Mouse (Mus musculus) myocyte (in vitro differentiated cells): ENCODE measurements around the gene 4931428L18Rik.

Source experiments
- CEBPB ChIP-seq: IDR thresholded peaks from 2 replicates; pipeline ENCODE4 v1.6.1; 2011; ENCODE audit warnings: mild to moderate bottlenecking, moderate library complexity; ENCODE audit not compliant: poor library complexity, insufficient read depth, severe bottlenecking
- E2F4 ChIP-seq: IDR thresholded peaks from one replicate; pipeline ENCODE4 v1.6.1; 2011; ENCODE audit warnings: mild to moderate bottlenecking, control low read depth, moderate library complexity; ENCODE audit not compliant: insufficient read depth
- MAX ChIP-seq: IDR thresholded peaks from one replicate; pipeline ENCODE4 v1.6.1; 2011; ENCODE audit warnings: low read depth, mild to moderate bottlenecking, control low read depth
- MYOD1 ChIP-seq, 3 experiments: IDR thresholded peaks; one replicate each; pipeline ENCODE4 v1.6.1; 2011; ENCODE audit warnings: control low read depth in 2 of 3, low read depth in 2 of 3, mild to moderate bottlenecking in 2 of 3, moderate library complexity in 1 of 3; ENCODE audit not compliant: insufficient read length in 2 of 3, control insufficient read depth in 1 of 3
- MYOG ChIP-seq, 3 experiments: IDR thresholded peaks; one replicate each; pipeline ENCODE4 v1.6.1; 2011; ENCODE audit warnings: control low read depth in 2 of 3, low read depth in 2 of 3, mild to moderate bottlenecking in 2 of 3; ENCODE audit not compliant: insufficient read length in 2 of 3, control insufficient read depth in 1 of 3, insufficient read depth in 1 of 3
- POLR2A ChIP-seq: IDR thresholded peaks from one replicate; pipeline ENCODE4 v1.6.1; 2011; ENCODE audit warnings: low read depth, mild to moderate bottlenecking, control low read depth, moderate library complexity; ENCODE audit not compliant: insufficient read length
- POLR2AphosphoS2 ChIP-seq: IDR thresholded peaks from one replicate; pipeline ENCODE4 v1.6.1; 2011; ENCODE audit warnings: low read depth, control low read depth; ENCODE audit not compliant: insufficient read length
- REST ChIP-seq: IDR thresholded peaks from one replicate; pipeline ENCODE4 v1.6.1; 2011; ENCODE audit warnings: mild to moderate bottlenecking, control low read depth, moderate library complexity; ENCODE audit not compliant: insufficient read depth, insufficient read length
- SRF ChIP-seq: IDR thresholded peaks from one replicate; pipeline ENCODE4 v1.6.1; 2011; ENCODE audit warnings: low read depth; ENCODE audit not compliant: control insufficient read depth, insufficient read length
- TCF12 ChIP-seq: IDR thresholded peaks from one replicate; pipeline ENCODE4 v1.6.1; 2011; ENCODE audit warnings: mild to moderate bottlenecking, control low read depth; ENCODE audit not compliant: poor library complexity, insufficient read depth, severe bottlenecking
- TCF3 ChIP-seq: IDR thresholded peaks from one replicate; pipeline ENCODE4 v1.6.1; 2011; ENCODE audit warnings: low read depth, control low read depth; ENCODE audit not compliant: insufficient read length
- USF1 ChIP-seq: IDR thresholded peaks from one replicate; pipeline ENCODE4 v1.6.1; 2011; ENCODE audit warnings: low read depth, mild to moderate bottlenecking, control low read depth, moderate library complexity

DNA sequence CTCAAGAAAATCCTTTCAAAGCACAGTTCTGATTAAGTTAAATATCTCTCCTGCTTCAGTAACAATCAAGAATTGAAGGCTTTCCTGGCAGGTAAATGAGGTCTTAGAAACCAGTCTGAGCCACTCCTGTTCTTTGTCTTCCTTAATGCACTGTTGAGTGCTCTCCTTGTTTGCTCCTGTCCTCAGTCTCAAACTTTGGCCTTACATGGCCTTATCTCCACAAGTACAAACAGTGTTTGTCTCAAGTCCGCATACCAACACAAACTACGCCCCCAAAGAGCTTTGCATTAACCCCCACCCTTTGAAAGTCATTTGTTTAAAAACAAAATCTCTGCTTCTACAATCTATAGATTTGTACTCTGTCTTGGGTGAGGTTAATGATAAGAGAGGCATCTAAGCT, 66.3 kb downstream of the 4931428L18Rik start:
- TF ChIP-seq POLR2AphosphoS2 (no peak), MYOD1 (IDR thresholded peaks at IDR 0.05; ENCODE audit: control insufficient read depth in 1 of 3, insufficient read length in 2 of 3, low read depth in 2 of 3) (no peak), POLR2A (no peak), MAX (no peak), E2F4 (no peak), USF1 (no peak), SRF (no peak), TCF3 (no peak), TCF12 (no peak), MYOG (IDR thresholded peaks at IDR 0.05; ENCODE audit: control insufficient read depth in 1 of 3, insufficient read depth in 1 of 3, insufficient read length in 2 of 3, low read depth in 2 of 3) (no peak), CEBPB (no peak), REST (no peak)
